Mouse (Mus musculus) kidney, postnatal 0 days (tissue): ENCODE measurements around the gene Tescl. TPM values are rescaled to one million over a fixed set of nuclear protein-coding genes. Genes with fewer than 3 reads are reported as not detected.

ENCODE experiments used
- ATAC-seq: fragments of 200-750 bp; cut with Nextera tagmentation; replicated peaks from 2 replicates; pipeline ENCODE4 v1.8.0; 2017; ENCODE audit warnings: low read depth, moderate number of reproducible peaks, moderate TSS enrichment, moderate library complexity; ENCODE audit not compliant: low FRiP score
- DNase-seq: peaks from one replicate; pipeline ENCODE4 v3.0.0-alpha.2; 2016; ENCODE audit warnings: low spot score
- H3K27ac ChIP-seq: fragments of 300-500 bp; sonication (generic); 2 replicates; pipeline ENCODE4 v1.5.1; 2014; ENCODE audit warnings: mild to moderate bottlenecking
- H3K27me3 ChIP-seq: fragments of 300-500 bp; sonication (generic); 2 replicates; pipeline ENCODE4 v1.6.1; 2014; ENCODE audit warnings: low read length, mixed read lengths; ENCODE audit not compliant: insufficient read depth
- H3K36me3 ChIP-seq: fragments of 300-500 bp; sonication (generic); 2 replicates; pipeline ENCODE4 v1.6.1; 2014; ENCODE audit warnings: low read length, mixed read lengths; ENCODE audit not compliant: insufficient read depth
- H3K4me1 ChIP-seq: fragments of 300-500 bp; sonication (generic); replicated peaks from 2 replicates; pipeline ENCODE4 v1.6.1; 2014; ENCODE audit warnings: antibody characterized with exemption, low read length, mixed read lengths; ENCODE audit not compliant: insufficient read depth
- H3K4me2 ChIP-seq: fragments of 300-500 bp; sonication (generic); 2 replicates; pipeline ENCODE4 v1.6.1; 2014; ENCODE audit warnings: mild to moderate bottlenecking, low read length, moderate library complexity, mixed read lengths
- H3K4me3 ChIP-seq: fragments of 300-500 bp; sonication (generic); replicated peaks from 2 replicates; pipeline ENCODE4 v1.5.1; 2014; ENCODE audit warnings: low read depth, low read length
- H3K9ac ChIP-seq: fragments of 300-500 bp; sonication (generic); 2 replicates; pipeline ENCODE4 v1.6.1; 2014; ENCODE audit warnings: low read depth, low read length
- H3K9me3 ChIP-seq: fragments of 300-500 bp; sonication (generic); replicated peaks from 2 replicates; pipeline ENCODE4 v1.6.1; 2016; ENCODE audit warnings: low read length, inconsistent platforms, mixed read lengths
- CTCF ChIP-seq: IDR thresholded peaks from 2 replicates; pipeline ENCODE4 v1.5.1; 2016; ENCODE audit warnings: antibody characterized with exemption, low read depth, mild to moderate bottlenecking, moderate library complexity
- WGBS: fragments of 180-500 bp; shearing (Covaris S2); extraction: QIAGEN DNeasy Blood & Tissue Kit; methylation state at CpG from one replicate; pipeline ENCODE4 v1.1.7; 2014; 5-methylcytosine and 5-hydroxymethylcytosine counted together
- polyA plus RNA-seq: library from polyadenylated mRNA; unstranded; fragments of >200 nt; fragmentation: Nextera tagmentation; extraction: Ambion mirVana; gene quantifications from 2 replicates; pipeline ENCODE4 v1.2.1, GENCODE M21; 2015

Gene Tescl
- polyA plus RNA-seq, 1 experiment from 2014 or later, result 0.45 TPM

DNA sequence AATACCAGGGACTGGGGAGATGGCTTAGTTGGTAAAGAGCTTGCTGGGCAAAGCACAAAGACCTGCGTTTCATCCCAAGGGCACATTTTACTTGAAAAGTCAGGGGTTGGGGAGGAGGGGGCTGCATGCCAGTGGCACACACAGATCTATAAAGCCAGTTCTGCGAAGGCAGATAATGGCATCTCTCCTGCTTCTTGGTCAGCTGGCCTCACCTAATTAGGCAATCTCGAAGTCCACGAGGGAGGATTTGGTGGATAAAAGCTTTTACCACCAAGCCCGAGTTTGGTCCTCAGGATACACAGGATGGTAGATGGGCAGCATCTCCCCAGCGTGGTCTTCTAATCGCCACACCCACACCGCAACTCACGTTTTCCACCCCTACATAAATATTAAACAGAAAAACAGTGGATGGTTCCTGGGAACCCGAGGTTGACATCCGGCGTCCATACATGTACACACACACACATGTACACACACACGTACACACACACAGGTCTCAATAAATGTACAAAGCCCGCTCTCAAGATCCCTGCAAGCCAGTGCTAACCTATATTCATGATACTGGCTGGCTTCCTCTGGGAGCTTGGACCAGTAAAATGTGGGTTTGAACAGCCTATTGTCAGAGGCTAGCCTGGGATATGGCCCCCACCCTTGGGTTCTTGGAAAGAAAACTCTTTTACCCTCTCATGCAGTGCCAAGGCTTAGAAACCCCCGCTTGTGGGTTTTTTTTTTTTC is 36.2 kb downstream of the Tescl start:
- WGBS, result 93% methylated on average over 15 of the region's 15 CpGs
- no peaks in the 10 kb centered on the region for H3K27me3 ChIP-seq
- H3K4me2 ChIP-seq, result no peak overlapping the region
- H3K36me3 ChIP-seq, result peaks cover 33% of the 10 kb centered on the region
- H3K9me3 ChIP-seq, result no peaks in the 10 kb centered on the region
- DNase-seq, result no peak
- TF ChIP-seq CTCF, result no peak
- no peak overlapping the region for H3K9ac ChIP-seq
- ATAC-seq, result no peak
- H3K27ac ChIP-seq, result no peak overlapping the region
- no peak overlapping the region for H3K4me3 ChIP-seq
- 0 out of 2 replicates have a peak, but pooled peaks cover 3% of the 10 kb centered on the region for H3K4me1 ChIP-seq

DNA sequence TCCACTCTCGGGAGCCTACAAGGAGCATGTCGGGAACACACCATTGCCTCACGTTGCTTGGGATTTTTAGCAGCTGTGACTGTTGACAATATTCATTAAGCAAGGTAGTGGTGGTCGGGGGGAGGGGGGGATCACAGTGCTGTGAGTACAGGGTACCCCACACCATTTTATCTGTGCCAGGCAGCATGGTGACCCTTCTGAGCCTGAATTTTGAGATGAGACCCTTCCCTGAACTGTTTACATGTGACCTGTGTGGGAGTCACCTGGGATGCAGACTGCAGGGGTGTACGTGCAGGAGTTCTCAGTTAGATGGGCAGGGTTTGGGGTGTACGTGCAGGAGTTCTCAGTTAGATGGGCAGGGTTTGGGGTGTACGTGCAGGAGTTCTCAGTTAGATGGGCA is 37.4 kb downstream of the Tescl start:
- TF ChIP-seq CTCF, result no peak
- no peak overlapping the region for H3K9ac ChIP-seq
- 0 out of 2 replicates have a peak, but pooled peaks cover 3% of the 10 kb centered on the region for H3K4me1 ChIP-seq
- peaks cover 39% of the 10 kb centered on the region for H3K36me3 ChIP-seq
- no peak overlapping the region for H3K4me3 ChIP-seq
- 93% methylated on average over 7 of the region's 7 CpGs for WGBS
- ATAC-seq (no peak), DNase-seq (no peak)
- no peaks in the 10 kb centered on the region for H3K27me3 ChIP-seq
- H3K27ac ChIP-seq, result no peak overlapping the region
- H3K4me2 ChIP-seq, result no peak overlapping the region
- H3K9me3 ChIP-seq, result no peaks in the 10 kb centered on the region

DNA sequence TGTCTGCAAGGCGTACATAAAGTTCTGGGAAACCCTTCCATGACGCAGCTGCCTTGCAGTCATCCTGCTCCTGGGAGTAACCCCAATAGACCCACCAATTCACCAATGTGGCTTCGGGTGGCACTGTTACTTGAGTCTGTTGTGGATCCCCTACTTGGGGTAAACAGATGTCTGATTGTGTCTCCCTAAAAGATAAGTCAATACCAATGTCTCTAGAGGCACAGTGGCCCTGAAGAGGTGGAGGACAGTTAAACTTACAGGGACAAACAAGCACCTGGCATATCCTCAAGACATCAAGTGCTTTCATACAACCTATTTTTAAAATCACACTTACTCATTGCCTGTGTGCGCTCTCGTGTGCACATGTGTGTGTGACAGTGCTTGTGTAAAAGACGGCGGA is 38.4 kb downstream of the Tescl start:
- Histone ChIP-seq H3K27me3 (no peaks in the 10 kb centered on the region), H3K9ac (no peak overlapping the region), H3K27ac (no peak overlapping the region), H3K4me1 (0 out of 2 replicates have a peak, but pooled peaks cover 3% of the 10 kb centered on the region), H3K36me3 (peaks cover 44% of the 10 kb centered on the region), H3K4me3 (no peak overlapping the region), H3K9me3 (no peaks in the 10 kb centered on the region), H3K4me2 (no peak overlapping the region)
- DNase-seq (no peak), ATAC-seq (no peak)
- TF ChIP-seq CTCF, result no peak
- 97% methylated on average over 7 of the region's 7 CpGs for WGBS

DNA sequence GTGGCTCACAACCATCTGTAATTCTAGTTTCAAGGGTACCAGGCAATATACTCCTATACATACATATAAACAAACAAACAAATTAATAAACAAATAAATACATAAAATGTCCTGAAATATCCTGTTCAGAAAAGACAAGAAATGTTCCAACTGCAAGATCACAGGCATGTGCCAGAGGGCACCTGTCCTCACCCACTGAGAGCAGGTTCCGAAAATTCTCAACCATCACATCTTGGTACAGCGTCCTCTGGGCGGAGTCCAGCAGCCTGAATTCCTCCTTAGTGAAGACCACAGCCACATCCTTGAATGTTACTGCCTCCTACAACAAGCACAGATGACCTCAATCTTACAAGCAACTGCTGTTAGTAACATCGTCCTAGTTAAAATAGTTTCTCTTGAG is 39.0 kb downstream of the Tescl start:
- no peak for ATAC-seq
- 98% methylated on average over 4 of the region's 4 CpGs for WGBS

DNA sequence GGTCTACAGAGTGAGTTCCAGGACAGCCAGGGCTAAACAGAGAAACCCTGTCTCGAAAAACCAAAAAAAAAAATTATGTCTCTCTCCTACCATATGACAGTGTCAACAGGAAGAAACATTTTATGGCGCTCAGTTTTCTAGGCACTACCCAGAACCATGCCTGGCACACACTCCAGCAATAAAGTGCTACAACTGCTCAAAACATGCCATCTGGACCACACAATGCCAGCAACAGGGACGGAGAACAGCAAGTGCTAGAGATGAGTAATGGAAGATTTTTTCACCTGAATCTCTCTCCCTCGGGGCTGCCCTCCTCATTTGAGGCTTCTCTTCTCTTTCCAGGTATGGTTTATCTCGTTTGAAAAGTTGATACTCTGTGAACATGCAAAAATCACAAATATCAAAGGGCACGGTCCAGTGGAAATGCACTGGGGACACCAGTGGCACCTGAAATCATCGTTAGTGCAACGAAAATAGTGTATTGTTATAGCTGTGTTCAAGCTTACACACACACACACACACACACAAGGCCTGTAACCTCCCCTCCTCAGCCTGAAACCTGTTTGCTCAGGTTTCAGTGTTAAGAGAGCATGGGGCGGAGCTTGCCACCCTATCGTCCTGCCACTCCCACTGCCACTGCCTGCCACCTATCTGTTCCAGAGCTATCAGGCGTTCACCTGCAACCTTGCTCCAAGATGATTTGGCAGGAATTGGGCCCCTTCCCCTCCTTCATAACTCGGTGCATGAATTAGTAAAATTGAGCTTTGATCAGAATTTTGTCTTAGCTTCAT is 40.5 kb downstream of the Tescl start:
- Histone ChIP-seq H3K4me2 (no peak overlapping the region), H3K9ac (no peak overlapping the region), H3K9me3 (no peaks in the 10 kb centered on the region), H3K36me3 (peaks cover 53% of the 10 kb centered on the region), H3K27ac (no peak overlapping the region), H3K4me1 (0 out of 2 replicates have a peak, but pooled peaks cover 3% of the 10 kb centered on the region), H3K27me3 (no peaks in the 10 kb centered on the region), H3K4me3 (no peak overlapping the region)
- DNase-seq, result no peak
- TF ChIP-seq CTCF, result no peak
- 92% methylated on average over 12 of the region's 12 CpGs for WGBS
- ATAC-seq, result no peak

More for the DNA sequence above, 39.0 kb downstream of the Tescl start:
- no peak for TF ChIP-seq CTCF
- Histone ChIP-seq H3K27ac (no peak overlapping the region), H3K27me3 (no peaks in the 10 kb centered on the region), H3K9me3 (no peaks in the 10 kb centered on the region), H3K4me3 (no peak overlapping the region), H3K36me3 (peaks cover 50% of the 10 kb centered on the region), H3K4me2 (no peak overlapping the region), H3K9ac (no peak overlapping the region), H3K4me1 (0 out of 2 replicates have a peak, but pooled peaks cover 3% of the 10 kb centered on the region)
- no peak for DNase-seq

DNA sequence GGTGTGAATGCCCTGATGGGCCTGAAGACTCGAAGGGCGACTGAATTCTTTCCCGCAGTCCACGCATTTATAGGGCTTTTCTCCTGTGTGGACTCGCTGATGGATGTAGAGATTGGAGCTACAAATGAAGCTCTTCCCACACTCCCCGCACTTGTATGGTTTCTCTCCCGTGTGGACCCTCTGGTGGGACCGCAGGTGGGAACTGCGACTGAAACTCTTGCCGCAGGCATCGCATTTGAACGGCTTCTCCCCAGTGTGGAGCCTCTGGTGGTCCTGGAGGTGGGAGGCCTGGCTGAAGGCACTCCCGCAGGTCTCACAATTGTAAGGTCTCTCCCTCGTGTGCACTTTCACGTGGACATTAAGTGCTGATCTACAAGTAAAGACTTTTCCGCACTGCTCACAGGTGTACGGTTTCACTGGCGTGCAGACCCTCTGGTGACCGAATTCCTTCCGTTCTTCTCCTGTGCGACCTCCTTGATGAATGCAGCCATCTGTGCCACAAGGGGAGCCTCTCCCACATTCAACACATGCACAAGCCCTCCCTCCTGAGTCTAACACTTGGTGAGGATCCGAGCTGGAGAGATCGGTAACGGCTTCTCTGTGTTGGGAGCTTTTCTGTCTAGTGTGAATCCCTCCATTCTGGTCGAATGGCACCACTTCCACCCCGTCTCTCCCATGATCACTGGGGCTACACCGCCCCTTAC is 42.2 kb downstream of the Tescl start:
- Histone ChIP-seq H3K4me2 (no peak overlapping the region), H3K9me3 (no peaks in the 10 kb centered on the region), H3K27ac (no peak overlapping the region), H3K27me3 (no peaks in the 10 kb centered on the region), H3K9ac (no peak overlapping the region), H3K4me1 (no peaks in the 10 kb centered on the region), H3K36me3 (peaks cover 53% of the 10 kb centered on the region), H3K4me3 (no peak overlapping the region)
- ATAC-seq (no peak), DNase-seq (no peak)
- no peak for TF ChIP-seq CTCF
- WGBS, result 93% methylated on average over 27 of the region's 27 CpGs
